Mouse (Mus musculus) adrenal gland, postnatal 25 days (tissue): ENCODE data around the gene Scrg1. TPM values are rescaled to one million over a fixed set of nuclear protein-coding genes. Genes with fewer than 3 reads are reported as not detected.
"Not testable (repeated sequence)": the region's sequence is repeated elsewhere in the genome, so short reads cannot be mapped to it uniquely, and the experiment has no call there.

Experiments used
- DNase-seq: peaks from one replicate; pipeline ENCODE4 v3.0.0; 2021; ENCODE audit warnings: mixed read lengths
- long read RNA-seq: library from polyadenylated mRNA; stranded (forward); transcript quantifications from one replicate; pipeline ENCODE4 v2.0.0, GENCODE M21; 2021
- total RNA-seq: library from RNA; stranded (reverse); gene quantifications from 2 replicates; pipeline ENCODE4 v1.2.3, GENCODE M21; 2021

Gene Scrg1
- total RNA-seq, result not detected in 2 replicates
- long read RNA-seq, result 0 reads

DNA sequence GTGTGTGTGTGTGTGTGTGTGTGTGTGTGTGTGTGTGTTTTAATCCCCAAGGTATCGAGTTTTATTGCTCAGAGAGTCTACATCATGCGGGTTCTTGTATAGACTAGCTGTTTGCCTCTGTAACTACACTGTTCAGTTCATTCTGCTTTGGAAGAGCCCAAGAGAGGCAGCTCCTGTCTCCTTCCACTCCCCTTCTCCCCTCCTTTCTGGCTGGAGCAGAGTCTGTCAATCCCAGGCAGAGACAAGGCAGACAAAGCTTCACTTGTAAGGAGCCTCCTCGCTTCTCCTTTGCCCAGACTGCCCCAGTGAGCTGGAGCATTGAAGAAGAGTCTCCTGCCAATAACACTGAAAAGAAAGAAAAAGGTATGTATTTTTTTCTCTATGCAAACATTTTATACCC lies at the start of gene Scrg1:
TSS of gene Scrg1 (plus strand) at position 159 of the 400 bp plus-strand sequence.
- DNase-seq, result no peak

- no peak for DNase-seq
Measured at GRCm38 (mm10) chr8:57406366-57406765, 49.4 kb upstream of the Scrg1 start.

DNA sequence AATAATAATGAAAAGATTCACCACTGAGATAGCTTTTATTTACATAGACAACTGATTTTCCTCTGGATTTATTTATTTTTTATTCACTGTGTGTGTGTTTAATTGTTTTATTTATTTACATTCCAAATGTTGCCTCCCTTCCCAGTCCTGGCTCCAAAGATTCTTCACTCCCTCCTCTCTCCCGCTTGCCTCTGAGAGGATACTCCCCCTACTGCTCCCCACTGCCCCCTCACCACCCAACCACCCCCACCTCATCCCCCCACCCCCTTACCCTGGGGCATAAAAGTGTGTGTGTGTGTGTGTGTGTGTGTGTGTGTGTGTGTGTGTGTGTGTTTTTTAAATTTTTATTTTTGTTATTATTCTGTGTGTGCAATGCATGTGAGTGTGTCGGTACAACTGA lies 46.4 kb upstream of the Scrg1 start:
- DNase-seq, result no peak

- no peak for DNase-seq
Measured at GRCm38 (mm10) chr8:57409779-57410472, 45.8 kb upstream of the Scrg1 start.

DNA sequence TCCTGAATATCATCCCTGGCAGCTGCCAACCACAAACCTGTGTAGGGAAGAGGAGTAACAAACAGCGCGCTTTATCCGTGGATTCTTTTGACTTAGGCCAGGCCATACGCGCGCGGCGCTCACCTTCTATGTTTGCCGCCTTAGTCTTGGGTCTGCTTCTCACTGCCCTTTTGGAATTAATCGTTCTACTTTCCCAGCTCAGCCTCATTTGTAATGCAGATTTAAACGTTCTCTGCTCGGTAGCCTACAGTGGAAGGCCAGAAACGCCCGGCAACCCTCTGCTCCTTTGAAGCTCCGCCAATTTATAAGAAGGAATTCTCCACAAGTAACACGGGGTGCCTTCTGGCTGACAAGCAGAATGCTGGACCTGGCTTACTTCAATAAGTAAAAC lies 45.3 kb upstream of the Scrg1 start:
- no peak for DNase-seq

GRCm38 (mm10) chr8:57411366-57411765 lies 44.4 kb upstream of the Scrg1 start:
- no peak for DNase-seq

DNA sequence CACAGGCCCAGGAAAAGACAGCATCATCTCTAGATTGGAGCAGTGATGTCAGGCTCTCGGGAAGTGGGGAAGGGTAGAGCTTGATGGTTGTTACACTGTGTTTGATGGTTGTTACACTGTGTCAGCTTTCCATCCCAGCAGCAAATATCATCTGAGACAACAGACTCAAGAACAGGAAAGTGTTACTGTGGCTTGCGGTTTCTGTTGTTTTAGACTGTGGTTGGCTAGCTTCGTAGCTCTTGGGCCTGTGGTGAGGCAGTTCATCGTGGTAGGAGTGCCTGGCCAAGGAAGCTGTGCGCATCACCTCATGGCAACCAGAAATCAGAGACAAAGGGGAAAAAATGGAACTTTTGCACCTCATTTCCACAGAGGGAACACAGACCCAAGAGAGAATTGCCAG lies 38.9 kb upstream of the Scrg1 start:
- no peak for DNase-seq

GRCm38 (mm10) chr8:57426074-57426473 lies 29.6 kb upstream of the Scrg1 start:
- no peak for DNase-seq

DNA sequence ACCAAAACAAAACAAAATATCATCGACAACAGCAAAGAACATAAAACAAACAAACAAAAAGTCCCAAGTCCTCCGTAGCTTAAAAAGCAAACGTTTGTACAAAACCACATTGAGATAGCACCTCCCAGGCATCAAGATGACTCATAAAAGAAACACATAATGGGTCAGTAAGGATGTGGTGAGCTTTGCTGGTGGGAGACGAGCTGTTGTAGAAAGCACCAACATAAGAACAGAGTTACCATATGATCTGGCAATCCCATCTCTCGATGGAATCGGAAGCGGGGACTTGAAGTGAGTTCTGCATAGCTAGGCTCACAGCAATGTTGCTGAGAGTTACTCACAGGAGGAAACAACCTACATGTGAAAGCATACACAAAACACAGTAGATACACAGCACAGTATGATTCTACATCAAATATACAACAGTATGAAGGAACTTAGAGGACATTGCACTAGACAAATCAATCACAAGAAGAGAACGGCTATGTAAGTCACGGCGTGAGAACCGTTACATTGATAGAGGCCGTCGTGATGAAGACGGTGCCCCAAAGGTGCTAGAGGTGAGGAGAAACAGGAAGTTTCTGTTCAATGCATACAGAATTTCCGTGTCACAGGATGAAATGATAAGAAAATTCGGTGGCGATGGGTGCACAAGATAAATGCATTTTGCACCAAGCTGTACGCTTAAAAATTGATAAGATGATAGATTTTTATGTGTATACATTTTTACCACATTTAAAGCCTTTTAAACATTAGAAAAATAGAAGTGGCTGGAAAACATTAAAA lies 27.9 kb upstream of the Scrg1 start:
- DNase-seq, result no peak

GRCm38 (mm10) chr8:57428566-57428965 lies 27.2 kb upstream of the Scrg1 start:
- DNase-seq, result no peak

DNA sequence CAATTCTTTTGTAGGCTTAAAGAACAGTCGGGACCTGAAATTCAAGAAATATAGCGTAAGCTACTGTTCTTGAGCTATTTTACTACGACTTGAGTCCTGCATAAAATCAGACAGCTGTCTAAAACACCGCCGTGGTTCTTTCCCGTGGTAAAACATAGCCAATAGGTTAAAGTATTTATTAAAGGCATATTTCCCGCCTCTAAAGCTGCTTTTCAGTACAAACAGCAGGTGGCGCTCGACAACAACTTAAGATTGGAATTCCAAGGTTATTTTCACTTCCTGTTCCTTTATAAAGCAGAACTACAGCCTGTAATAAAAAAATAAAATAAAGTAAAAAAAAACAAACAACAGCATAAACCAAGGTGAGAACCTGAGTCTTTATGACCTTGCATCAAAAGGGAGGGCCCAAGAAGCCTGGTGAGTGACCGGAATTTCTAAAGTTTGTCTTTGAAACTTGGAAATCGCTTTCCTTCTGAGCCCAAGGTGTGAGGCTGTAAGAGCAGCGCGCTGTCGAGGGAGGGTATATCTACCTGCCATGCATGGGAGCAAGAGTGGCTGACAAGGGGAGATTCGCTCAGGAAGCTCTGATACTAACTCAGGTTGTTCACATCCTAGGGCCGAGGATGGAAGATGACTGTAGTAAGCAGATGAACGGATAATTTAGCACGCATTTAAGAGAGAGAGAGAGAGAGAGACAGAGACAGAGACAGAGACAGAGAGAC lies 26.4 kb upstream of the Scrg1 start:
- peak; percentile 73 for DNase-seq

- not testable (repeated sequence) for DNase-seq
Measured at GRCm38 (mm10) chr8:57429888-57430274, 25.8 kb upstream of the Scrg1 start.

- no peak for DNase-seq
Measured at GRCm38 (mm10) chr8:57430901-57431300, 24.8 kb upstream of the Scrg1 start.

DNA sequence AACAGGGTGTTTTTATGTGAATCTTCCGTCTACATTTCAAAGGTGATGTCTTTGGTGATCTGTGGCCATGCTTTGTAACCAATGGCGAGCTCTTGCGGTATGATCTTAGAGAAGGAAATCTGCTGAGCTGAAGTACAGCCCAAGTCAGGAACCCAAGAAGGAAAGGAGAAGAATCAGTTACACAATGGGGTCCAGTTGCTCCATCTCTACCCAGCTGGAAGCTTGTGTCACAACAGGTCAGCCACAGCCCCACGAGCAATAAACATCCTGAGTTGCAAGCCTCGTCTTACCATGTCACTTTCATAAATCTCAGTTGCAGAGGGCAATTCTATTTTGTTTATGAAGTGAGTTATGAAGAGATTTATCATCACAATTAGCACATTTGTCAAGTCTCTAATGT lies 22.9 kb upstream of the Scrg1 start:
- DNase-seq, result no peak

GRCm38 (mm10) chr8:57435768-57436436 lies 19.8 kb upstream of the Scrg1 start:
- no peak for DNase-seq

DNA sequence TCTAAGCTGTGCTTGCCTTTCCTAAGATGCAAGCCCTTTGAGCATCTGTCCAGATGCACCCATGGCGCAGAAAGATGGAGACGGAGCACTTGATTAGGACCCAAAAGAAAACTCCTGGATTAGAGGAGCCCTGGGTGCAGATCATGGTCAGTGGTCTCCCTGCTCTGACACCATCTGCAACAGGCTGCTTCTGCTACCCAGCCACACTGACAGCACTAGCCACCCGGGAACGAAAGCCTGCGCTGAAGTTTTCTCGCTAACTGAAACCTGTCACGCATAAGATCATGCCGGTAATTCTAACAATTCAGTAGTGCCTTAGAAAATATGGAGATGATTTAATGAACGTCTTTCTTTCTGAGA lies 19.3 kb upstream of the Scrg1 start:
- no peak for DNase-seq

DNA sequence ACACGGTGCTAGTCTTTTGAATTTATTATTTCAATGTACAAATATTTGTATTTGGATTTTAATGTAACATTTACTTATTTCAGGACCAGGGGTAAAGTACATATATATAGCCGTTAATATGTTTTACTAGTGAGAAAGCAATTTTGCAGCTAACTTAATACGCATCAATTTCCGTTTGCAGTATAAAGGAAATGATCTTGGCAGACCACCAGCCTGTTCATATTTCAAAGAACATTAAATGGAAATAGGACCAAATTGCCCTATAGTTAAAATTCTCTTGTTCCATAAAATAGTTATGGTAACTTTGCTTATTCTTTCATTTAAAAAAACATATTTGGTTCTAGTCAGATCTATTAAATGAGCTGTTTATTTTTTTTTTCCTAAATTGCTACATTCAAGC lies 14.6 kb upstream of the Scrg1 start:
- no peak for DNase-seq

GRCm38 (mm10) chr8:57441556-57441955 lies 14.2 kb upstream of the Scrg1 start:
- DNase-seq, result no peak

GRCm38 (mm10) chr8:57443289-57443688 lies 12.4 kb upstream of the Scrg1 start:
- no peak for DNase-seq

DNA sequence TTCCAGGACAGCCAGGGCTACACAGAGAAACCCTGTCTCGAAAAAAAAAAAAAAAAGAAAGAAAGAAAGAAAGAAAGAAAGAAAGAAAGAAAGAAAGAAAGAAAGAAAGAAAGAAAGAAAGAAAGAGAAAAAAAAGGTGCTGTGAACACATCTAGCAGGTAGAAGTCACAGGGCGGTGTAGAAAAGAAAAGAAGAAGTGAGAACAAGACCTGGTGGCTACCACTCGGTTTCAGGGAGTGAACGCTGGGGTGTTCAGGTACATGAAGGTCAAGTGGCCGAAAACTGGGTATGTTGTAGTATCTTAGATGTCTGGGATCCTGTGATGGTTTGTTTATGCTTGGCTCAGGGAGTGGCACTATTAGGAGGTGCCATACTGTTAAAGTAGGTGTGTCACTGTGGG lies 9.8 kb upstream of the Scrg1 start:
- not testable (repeated sequence) for DNase-seq

DNA sequence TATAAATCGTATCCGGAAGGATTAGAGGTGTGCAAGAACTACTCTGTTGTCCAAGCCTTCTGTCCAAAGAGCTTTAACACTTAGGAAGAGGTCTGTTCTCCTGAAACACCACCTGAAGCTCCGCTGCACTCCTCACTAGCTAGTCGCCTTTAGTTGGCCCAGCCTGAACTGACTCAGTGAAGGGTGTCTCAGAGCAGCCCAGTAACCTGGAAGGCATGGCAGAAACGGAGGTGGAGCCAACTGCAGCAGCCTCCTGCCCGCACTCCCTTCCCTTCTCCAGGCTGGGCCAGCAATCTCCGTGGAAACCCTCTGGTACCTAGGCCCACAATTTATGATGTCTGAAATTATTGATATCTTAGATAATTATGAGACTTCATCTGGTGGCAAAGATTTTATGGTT lies 5.0 kb upstream of the Scrg1 start:
- no peak for DNase-seq

- DNase-seq, result no peak
Measured at GRCm38 (mm10) chr8:57451896-57452295, 3.8 kb upstream of the Scrg1 start.

GRCm38 (mm10) chr8:57453361-57453760 lies 2.4 kb upstream of the Scrg1 start:
- DNase-seq, result no peak
